Mouse (Mus musculus) liver, adult 2 months (tissue): ENCODE measurements at regions not wholly inside any gene's neighbourhood (a gene's known extent, or its start where the extent isn't known, plus 50 kb on each side); places are given as distances from the start of the nearest gene placed in this dataset.

ENCODE experiments used
- CTCF ChIP-seq: fragments of 200-500 bp; IDR thresholded peaks from 2 replicates; pipeline ENCODE4 v1.5.1; 2011; ENCODE audit warnings: low read depth, low read length, control low read depth
- POLR2A ChIP-seq: fragments of 200-500 bp; IDR thresholded peaks from 2 replicates; pipeline ENCODE4 v1.6.1; 2011; ENCODE audit warnings: low read length, control low read depth; ENCODE audit not compliant: insufficient read depth; ENCODE audit errors: extremely low read depth

- no peak for TF ChIP-seq POLR2A
- no peak for TF ChIP-seq CTCF
Measured at GRCm38 (mm10) chr9:41302809-41303493, 141.5 kb upstream of the Ubash3b start.
